Mouse (Mus musculus): ENCODE measurements around the gene Tcea3.

Gene Tcea3

GRCm38 (mm10) chr4:136317667-136318066 lies 70.1 kb downstream of the Tcea3 start:
- no peak for DNase-seq (ENCODE audit: low read depth in 2 of 2, low spot score in 2 of 2)

DNA sequence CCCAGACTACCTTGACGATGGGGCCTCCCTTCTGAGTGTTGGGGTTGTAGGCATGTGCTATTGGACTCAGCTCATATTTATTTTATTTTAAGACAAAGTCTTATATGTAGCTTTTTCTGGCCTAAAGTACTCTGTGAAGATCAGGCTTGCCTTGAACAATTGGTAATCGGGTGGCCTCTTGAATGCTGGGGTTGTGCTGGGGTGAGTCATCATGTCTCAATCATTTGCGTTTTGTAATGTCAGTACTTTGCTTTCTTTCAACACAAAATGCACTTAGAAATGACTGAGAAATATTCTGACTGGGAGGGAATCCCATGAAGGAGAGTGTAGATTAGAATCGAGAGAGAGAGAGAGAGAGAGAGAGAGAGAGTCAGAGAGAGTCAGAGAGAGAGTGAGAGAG lies 72.5 kb downstream of the Tcea3 start:
- no peak for DNase-seq (ENCODE audit: low read depth in 2 of 2, low spot score in 2 of 2)

DNA sequence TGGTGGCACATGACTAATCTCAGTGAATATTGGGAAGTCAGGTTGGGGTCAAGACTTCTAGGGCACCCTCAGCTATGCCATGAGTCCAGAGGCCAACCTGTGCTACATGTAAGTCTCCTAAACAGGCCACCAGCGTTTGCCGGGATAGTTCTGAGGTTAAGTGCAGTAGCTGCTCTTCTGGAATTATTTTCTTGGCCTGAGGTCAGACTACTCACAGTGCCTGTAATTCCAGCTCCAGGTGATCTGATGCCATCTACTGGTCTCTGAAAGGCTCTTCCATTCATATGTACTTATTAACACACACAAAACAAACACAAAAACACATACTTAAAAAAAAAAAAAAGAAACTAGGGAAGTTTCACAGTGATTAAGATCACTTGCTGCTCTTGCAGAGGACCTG lies 76.7 kb downstream of the Tcea3 start:
- DNase-seq (ENCODE audit: low read depth in 2 of 2, low spot score in 2 of 2) = no peak
